ENCODE assay signal across 9 mouse cellular contexts in genomic region chr7:80554180-80555021, GRCm38 (mm10). TPM values are rescaled to one million over a fixed set of nuclear protein-coding genes. Genes with fewer than 3 reads are reported as not detected.
DNase-seq lines count a peak whose midpoint lies in the region; ATAC-seq and TF ChIP-seq lines count a peak whose summit lies in the region.
"Had no signal": no experiment of that assay in that cellular context is flagged by ENCODE, and none has a peak within 500 bp of the region (broad histone marks: within the 10 kb centered on the region; RNA-seq: fewer than 3 reads in every experiment).

No protein-coding gene starts in this region.

- H3K9ac ChIP-seq in hindbrain, embryonic 12.5 days, result no peak overlapping the region
- H3K9ac ChIP-seq in hindbrain, embryonic 16.5 days (ENCODE audit: low read depth, low read length), result no peak overlapping the region
- H3K9ac ChIP-seq in limb, embryonic 11.5 days (ENCODE audit: low read length), result no peak overlapping the region
- no peak overlapping the region for H3K9ac ChIP-seq in midbrain, postnatal 0 days (replicated peaks; ENCODE audit: low read length, poor library complexity, severe bottlenecking)

- H3K27ac ChIP-seq in hindbrain, embryonic 12.5 days, result 0 out of 2 replicates have a peak overlapping the region, but pooled peaks have one; percentile 48
- H3K27ac ChIP-seq in hindbrain, embryonic 16.5 days (ENCODE audit: low read depth, low read length), result no peak overlapping the region
- H3K27ac ChIP-seq in bone marrow, adult 2 months (ENCODE audit: control insufficient read depth, insufficient read depth, low read depth, low read length, poor library complexity), result peak overlapping the region; percentile 75
- 0 out of 2 replicates have a peak overlapping the region, but pooled peaks have one; percentile 2 for H3K27ac ChIP-seq in limb, embryonic 11.5 days (replicated peaks; ENCODE audit: low read depth, low read length)
- H3K27ac ChIP-seq in small intestine, adult 2 months (ENCODE audit: insufficient read depth, low read depth, low read length), result peak overlapping the region; percentile 65
- no peak overlapping the region for H3K27ac ChIP-seq in midbrain, postnatal 0 days (ENCODE audit: low read depth, low read length)

- intact Hi-C loops in heart, postnatal 14 days (cut with DNase I), result no loop called here

- H3K9me3 ChIP-seq in hindbrain, embryonic 12.5 days (replicated peaks), result no peaks in the 10 kb centered on the region
- H3K9me3 ChIP-seq in hindbrain, embryonic 16.5 days (ENCODE audit: control insufficient read depth, low read length), result no peaks in the 10 kb centered on the region
- H3K9me3 ChIP-seq in limb, embryonic 11.5 days (ENCODE audit: control insufficient read depth, low read length), result no peaks in the 10 kb centered on the region
- no peaks in the 10 kb centered on the region for H3K9me3 ChIP-seq in midbrain, postnatal 0 days (ENCODE audit: low read length)

- H3K4me3 ChIP-seq in hindbrain, embryonic 12.5 days, result no peak overlapping the region
- H3K4me3 ChIP-seq in hindbrain, embryonic 16.5 days (ENCODE audit: low read length), result no peak overlapping the region
- H3K4me3 ChIP-seq in bone marrow, adult 2 months (replicated peaks; ENCODE audit: control insufficient read depth, low read depth, low read length), result peak overlapping the region; percentile 35
- no peak overlapping the region for H3K4me3 ChIP-seq in limb, embryonic 11.5 days (ENCODE audit: low read depth, low read length)
- no peak overlapping the region for H3K4me3 ChIP-seq in small intestine, adult 2 months (ENCODE audit: low read depth, low read length)
- H3K4me3 ChIP-seq in midbrain, postnatal 0 days (ENCODE audit: low read depth, low read length), result no peak overlapping the region

- H3K4me1 ChIP-seq in hindbrain, embryonic 12.5 days, result no peaks in the 10 kb centered on the region
- H3K4me1 ChIP-seq in hindbrain, embryonic 16.5 days (ENCODE audit: control insufficient read depth, insufficient read depth, low read depth, low read length), result no peaks in the 10 kb centered on the region
- H3K4me1 ChIP-seq in bone marrow, adult 2 months (ENCODE audit: control insufficient read depth, insufficient read depth, low read length), result peaks cover 2% of the 10 kb centered on the region
- peaks cover 2% of the 10 kb centered on the region; the same call in 1 of the 2 replicates for H3K4me1 ChIP-seq in limb, embryonic 11.5 days (ENCODE audit: control insufficient read depth, insufficient read depth, low read length)
- peaks cover 2% of the 10 kb centered on the region; the same call in 1 of the 2 replicates for H3K4me1 ChIP-seq in small intestine, adult 2 months (ENCODE audit: control insufficient read depth, insufficient read depth, insufficient read length, low read length)
- H3K4me1 ChIP-seq in midbrain, postnatal 0 days (ENCODE audit: insufficient read depth, low read length), result no peaks in the 10 kb centered on the region

- 65% methylated on average over 22 of the region's 22 CpGs for WGBS in hindbrain, embryonic 12.5 days
- WGBS in hindbrain, embryonic 16.5 days, result 72% methylated on average over 22 of the region's 22 CpGs
- WGBS in bone marrow, adult 2 months, result 26% methylated on average over 22 of the region's 22 CpGs
- WGBS in limb, embryonic 11.5 days, result 69% methylated on average over 22 of the region's 22 CpGs
- WGBS in small intestine, adult 2 months, result 66% methylated on average over 22 of the region's 22 CpGs
- 78% methylated on average over 22 of the region's 22 CpGs for WGBS in midbrain, postnatal 0 days

- no peak for TF ChIP-seq POLR2A in bone marrow, adult 2 months (IDR thresholded peaks at IDR 0.05; ENCODE audit: borderline replicate concordance, control insufficient read depth, low read depth, low read length)
- no peak for TF ChIP-seq POLR2A in small intestine, adult 2 months (IDR thresholded peaks at IDR 0.05; ENCODE audit: low read depth, low read length)

- no peak for TF ChIP-seq CTCF in bone marrow, adult 2 months (IDR thresholded peaks at IDR 0.05; ENCODE audit: control insufficient read depth, insufficient read depth, low read length)
- TF ChIP-seq CTCF in small intestine, adult 2 months (IDR thresholded peaks at IDR 0.05; ENCODE audit: extremely low read depth, insufficient read length, insufficient replicate concordance, low read depth, low read length), result no peak
- no peak for TF ChIP-seq CTCF in midbrain, postnatal 0 days (IDR thresholded peaks at IDR 0.05)

- DNase-seq in heart, postnatal 14 days, result peak; percentile 24 to 42
- DNase-seq in limb, embryonic 11.5 days (ENCODE audit: low spot score), result peak; percentile 23
- no peak for DNase-seq in adrenal gland, postnatal 10 days
- no peak for DNase-seq in midbrain, postnatal 0 days (ENCODE audit: low spot score)

- no peak for ATAC-seq in hindbrain, embryonic 12.5 days (ENCODE audit: low FRiP score)
- no peak for ATAC-seq in hindbrain, embryonic 16.5 days
- no peak for ATAC-seq in limb, embryonic 11.5 days (ENCODE audit: insufficient number of reproducible peaks, low FRiP score, low TSS enrichment, low read depth)
- no peak for ATAC-seq in midbrain, postnatal 0 days (ENCODE audit: low FRiP score)
- ATAC-seq: Patski had no signal

- H3K4me2 ChIP-seq in hindbrain, embryonic 12.5 days (replicated peaks), result no peak overlapping the region
- no peak overlapping the region for H3K4me2 ChIP-seq in hindbrain, embryonic 16.5 days (ENCODE audit: low read length)
- H3K4me2 ChIP-seq in limb, embryonic 11.5 days (ENCODE audit: low read depth, severe bottlenecking), result no peak overlapping the region
- H3K4me2 ChIP-seq in midbrain, postnatal 0 days (ENCODE audit: low read depth, low read length, poor library complexity, severe bottlenecking), result no peak overlapping the region

- no peaks in the 10 kb centered on the region for H3K27me3 ChIP-seq in hindbrain, embryonic 12.5 days
- no peaks in the 10 kb centered on the region for H3K27me3 ChIP-seq in hindbrain, embryonic 16.5 days (replicated peaks; ENCODE audit: control insufficient read depth, insufficient read depth, low read length)
- H3K27me3 ChIP-seq in limb, embryonic 11.5 days (ENCODE audit: control insufficient read depth, insufficient read depth, low read length), result no peaks in the 10 kb centered on the region
- no peaks in the 10 kb centered on the region for H3K27me3 ChIP-seq in small intestine, adult 2 months (ENCODE audit: control insufficient read depth, insufficient read depth, low read length)
- H3K27me3 ChIP-seq in midbrain, postnatal 0 days (ENCODE audit: insufficient read depth, low read length), result no peaks in the 10 kb centered on the region
- H3K27me3 ChIP-seq: Patski had no signal

- H3K36me3 ChIP-seq in hindbrain, embryonic 12.5 days, result no peaks in the 10 kb centered on the region
- no peaks in the 10 kb centered on the region for H3K36me3 ChIP-seq in hindbrain, embryonic 16.5 days (ENCODE audit: control insufficient read depth, insufficient read depth, low read length)
- H3K36me3 ChIP-seq in limb, embryonic 11.5 days (ENCODE audit: control insufficient read depth, insufficient read depth, low read length), result no peaks in the 10 kb centered on the region
- no peaks in the 10 kb centered on the region for H3K36me3 ChIP-seq in small intestine, adult 2 months (ENCODE audit: control insufficient read depth, insufficient read depth, low read length)
- no peaks in the 10 kb centered on the region for H3K36me3 ChIP-seq in midbrain, postnatal 0 days (ENCODE audit: insufficient read depth, low read length)

RNA-seq across cellular contexts. Expression of gene Blm, which starts 19.5 kb away (rescaled TPM):
- polyA plus RNA-seq in hindbrain, embryonic 12.5 days (2016; fragmentation: Nextera tagmentation; extraction: Ambion mirVana), result 24.7 and 26.0 TPM in 2 replicates
- 7.3 and 9.6 TPM in 2 replicates for polyA plus RNA-seq in hindbrain, embryonic 16.5 days (2015; fragmentation: Nextera tagmentation; extraction: Ambion mirVana)
- 37.0 and 75.0 TPM in 2 replicates for polyA plus RNA-seq in bone marrow, adult 2 months (2011; ENCODE audit: insufficient read depth, insufficient read length, low replicate concordance, missing spikeins)
- total RNA-seq in heart, postnatal 14 days (2021), result 1 to 10 TPM; 3.2 to 4.2 TPM
- polyA plus RNA-seq in limb, embryonic 11.5 days (2014; fragmentation: Nextera tagmentation; extraction: Ambion mirVana), result 51.8 and 59.0 TPM in 2 replicates
- 0.23 and 1.4 TPM in 2 replicates for polyA plus RNA-seq in small intestine, adult 2 months (2012; rRNA removed)
- total RNA-seq in adrenal gland, postnatal 10 days (2021), result 10 to 100 TPM in 1 of 2 experiments, 1 to 10 TPM in 1; 5.4 to 10.7 TPM
- total RNA-seq in midbrain, postnatal 0 days (2014; rRNA removed), result 6.4 and 8.4 TPM in 2 replicates
- 4.0 and 5.0 TPM in 2 replicates for polyA plus RNA-seq in midbrain, postnatal 0 days (2015; fragmentation: Nextera tagmentation; extraction: Ambion mirVana)

Comparison
In these comparisons a context has a peak if more than half of its experiments do, and no peak if none do; other contexts are left out.
1. H3K27ac ChIP-seq: peak in hindbrain, embryonic 12.5 days (single experiment), bone marrow, adult 2 months (single experiment), limb, embryonic 11.5 days (single experiment) and small intestine, adult 2 months (single experiment); none in hindbrain, embryonic 16.5 days (single experiment) and midbrain, postnatal 0 days (single experiment).
2. DNase-seq: peak in heart, postnatal 14 days (2 of 2) and limb, embryonic 11.5 days (single experiment); none in adrenal gland, postnatal 10 days (single experiment) and midbrain, postnatal 0 days (single experiment).